Mouse (Mus musculus) cortical plate, adult 2 months (tissue): ENCODE data around the gene Gm11114. TPM values are rescaled to one million over a fixed set of nuclear protein-coding genes. Genes with fewer than 3 reads are reported as not detected.

Experiments used
- H3K27ac ChIP-seq: fragments of 200-500 bp; 2 replicates; pipeline ENCODE4 v1.5.1; 2012; ENCODE audit warnings: low read length, control low read depth, inconsistent platforms; ENCODE audit not compliant: insufficient read depth
- H3K4me1 ChIP-seq: fragments of 200-500 bp; 2 replicates; pipeline ENCODE4 v1.6.1; 2011; ENCODE audit warnings: low read length; ENCODE audit not compliant: control insufficient read depth, insufficient read depth
- H3K4me3 ChIP-seq: fragments of 200-500 bp; 2 replicates; pipeline ENCODE4 v1.5.1; 2011; ENCODE audit warnings: mild to moderate bottlenecking, low read length, control low read depth; ENCODE audit not compliant: insufficient read depth
- CTCF ChIP-seq: fragments of 200-500 bp; IDR thresholded peaks from 2 replicates; pipeline ENCODE4 v1.5.1; 2011; ENCODE audit warnings: mild to moderate bottlenecking, control low read depth, low read length; ENCODE audit not compliant: insufficient read depth; ENCODE audit errors: extremely low read depth
- POLR2A ChIP-seq: fragments of 200-500 bp; IDR thresholded peaks from 2 replicates; pipeline ENCODE4 v1.6.1; 2011; ENCODE audit warnings: mild to moderate bottlenecking, low read length, control low read depth; ENCODE audit not compliant: insufficient read depth; ENCODE audit errors: extremely low read depth
- polyA plus RNA-seq: library from polyadenylated mRNA; depleted of rRNA; stranded (reverse); fragments of >200 nt; gene quantifications from 2 replicates; pipeline ENCODE4 v1.2.3, GENCODE M21; 2012; rRNA removed

Gene Gm11114
- polyA plus RNA-seq, 1 experiment, result not detected

DNA sequence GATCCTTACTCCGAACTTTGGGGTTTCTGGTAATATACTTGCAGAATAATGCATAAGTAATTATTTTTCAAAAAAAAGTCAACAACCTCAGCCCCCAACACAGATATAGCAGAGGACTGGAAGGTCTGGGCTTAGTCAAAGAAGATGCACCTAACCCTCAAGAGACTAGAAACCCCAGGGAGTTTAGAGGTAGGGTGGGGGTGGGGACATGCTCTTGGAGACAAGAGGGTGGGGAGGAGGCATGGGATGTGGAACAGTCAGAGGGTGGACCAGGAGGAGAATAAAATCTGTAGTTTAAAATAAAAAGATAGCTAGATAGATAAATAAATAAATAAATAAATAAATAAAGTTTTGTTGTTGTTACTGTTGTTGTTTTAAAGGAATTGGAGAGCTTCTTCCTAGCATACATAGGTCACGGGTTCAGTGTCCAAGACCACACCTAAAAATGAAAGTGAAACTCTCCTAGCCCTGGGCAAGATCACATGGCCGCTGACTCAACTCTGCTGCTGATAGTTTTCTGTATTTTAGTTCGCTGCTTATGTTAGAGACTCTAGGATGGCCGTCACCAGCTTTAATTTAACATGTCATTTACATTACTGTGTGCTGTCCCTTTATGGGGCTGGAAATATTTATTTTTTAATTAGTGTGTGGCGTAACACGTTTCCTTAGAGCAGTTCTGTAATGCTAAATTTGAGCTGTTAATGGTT is 44.7 kb downstream of the Gm11114 start:
- Histone ChIP-seq H3K4me1 (no peaks in the 10 kb centered on the region), H3K27ac (no peak overlapping the region), H3K4me3 (no peak overlapping the region)
- TF ChIP-seq POLR2A (no peak), CTCF (no peak)

Other genes starting within 250 kb of the Gm11114 start
- gene Tent5a, start 14.6 kb downstream of the Gm11114 start, polyA plus RNA-seq, result 2.0 and 2.2 TPM in 2 replicates